In the genomic region with DNA sequence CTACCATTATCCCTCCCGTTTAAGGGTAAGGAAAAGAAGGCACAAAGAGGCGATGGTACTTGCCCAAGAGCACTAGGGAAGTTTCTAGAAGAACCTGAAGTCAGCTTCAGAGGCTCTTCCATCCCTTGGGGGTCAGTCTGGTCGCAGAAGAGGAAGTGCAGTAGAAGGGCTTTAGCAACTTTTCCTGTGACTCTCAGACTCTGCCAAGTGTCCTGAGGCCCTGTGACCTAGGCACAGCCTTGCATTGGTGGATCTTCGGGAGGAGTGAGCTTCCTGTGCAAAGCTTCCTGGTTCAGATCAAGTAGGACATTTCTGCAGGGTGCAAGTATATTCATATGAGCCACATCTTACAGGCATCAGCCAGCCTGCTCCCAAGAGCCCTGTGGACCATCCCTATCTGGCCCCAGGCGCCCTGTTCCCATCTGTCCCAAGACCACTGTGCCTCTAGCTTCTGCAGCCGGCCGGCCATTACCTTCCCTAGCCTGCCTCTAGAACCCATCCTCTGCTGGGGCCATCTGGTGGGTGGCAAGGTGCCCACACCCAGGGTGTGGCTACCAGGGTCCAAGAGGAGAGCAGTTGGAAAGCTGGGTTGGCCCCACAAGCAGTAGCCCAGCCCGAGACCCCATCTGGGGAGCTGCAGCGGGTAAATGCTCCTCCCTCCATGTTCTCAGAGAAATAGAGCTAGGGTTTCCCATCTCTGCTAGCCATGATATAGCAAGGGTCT, we compare ENCODE assay signal across 21 mouse cellular contexts.
DNase-seq lines count a peak whose midpoint lies in the region; ATAC-seq lines count a peak whose summit lies in the region.
"Had no signal": no experiment of that assay in that cellular context is flagged by ENCODE, and none has a peak within 500 bp of the region (broad histone marks: within the 10 kb centered on the region; RNA-seq: fewer than 3 reads in every experiment).

No protein-coding gene starts in this region.

- H3K4me2 ChIP-seq in liver, embryonic 16.5 days (ENCODE audit: low read depth, low read length): no peak overlapping the region
- no peak overlapping the region for H3K4me2 ChIP-seq in liver, embryonic 11.5 days
- H3K4me2 ChIP-seq: intestine, embryonic 15.5 days; kidney, embryonic 15.5 days; limb, embryonic 12.5 days; lung, embryonic 15.5 days; midbrain, embryonic 12.5 days; neural tube, embryonic 15.5 days had no signal

- intact Hi-C loops in heart, postnatal 25 days (cut with DNase I): no loop called here

- whole genome bisulfite sequencing in liver, embryonic 16.5 days (ENCODE audit: insufficient replicate concordance): 54% methylated on average over 9 of the region's 9 CpGs
- WGBS in liver, embryonic 11.5 days: 70% methylated on average over 9 of the region's 9 CpGs

- DNase-seq in heart, adult 8-10 months (ENCODE audit: low spot score): peak; percentile 2
- DNase-seq in heart, postnatal 25 days (ENCODE audit: low spot score): no peak
- DNase-seq in liver, embryonic 11.5 days (ENCODE audit: low spot score): no peak
- peak; percentile 51 for DNase-seq in 416B (ENCODE audit: low read depth)
- no peak for DNase-seq in spleen, postnatal 14 days (ENCODE audit: low spot score in 2 of 2)
- DNase-seq: gastrocnemius, postnatal 36 days; right cerebral cortex, postnatal 4 days; thymus, postnatal 4 days had no signal

- H3K27ac ChIP-seq in liver, embryonic 16.5 days (ENCODE audit: low read length): 0 out of 2 replicates have a peak overlapping the region, but pooled peaks have one; percentile 33
- H3K27ac ChIP-seq in liver, embryonic 11.5 days (ENCODE audit: low read depth, low read length): no peak overlapping the region
- H3K27ac ChIP-seq: intestine, embryonic 15.5 days; kidney, embryonic 15.5 days; left cerebral cortex, adult 2 months; limb, embryonic 12.5 days; lung, embryonic 15.5 days; midbrain, embryonic 12.5 days; neural tube, embryonic 15.5 days had no signal

- no peak overlapping the region for H3K4me3 ChIP-seq in liver, embryonic 16.5 days (ENCODE audit: low read depth, low read length)
- no peak overlapping the region for H3K4me3 ChIP-seq in liver, embryonic 11.5 days (ENCODE audit: low read depth, low read length)
- H3K4me3 ChIP-seq: erythroblast, embryonic 14.5 days; intestine, embryonic 15.5 days; kidney, embryonic 15.5 days; left cerebral cortex, adult 2 months; limb, embryonic 12.5 days; lung, embryonic 15.5 days; midbrain, embryonic 12.5 days; myocyte; neural tube, embryonic 15.5 days had no signal

- no peaks in the 10 kb centered on the region for H3K36me3 ChIP-seq in liver, embryonic 16.5 days (ENCODE audit: control insufficient read depth, insufficient read depth)
- no peaks in the 10 kb centered on the region for H3K36me3 ChIP-seq in liver, embryonic 11.5 days (ENCODE audit: control insufficient read depth, insufficient read depth, low read length)
- H3K36me3 ChIP-seq: intestine, embryonic 15.5 days; kidney, embryonic 15.5 days; limb, embryonic 12.5 days; lung, embryonic 15.5 days; midbrain, embryonic 12.5 days; neural tube, embryonic 15.5 days had no signal

- peak; percentile 17; the same call in 1 of the 2 replicates for ATAC-seq in liver, embryonic 16.5 days (ENCODE audit: low read depth)
- no peak for ATAC-seq in liver, embryonic 11.5 days (replicated peaks; ENCODE audit: low FRiP score)
- ATAC-seq in granulocyte monocyte progenitor cell, adult 5-6 weeks (replicated peaks; ENCODE audit: poor library complexity, severe bottlenecking): peak; percentile 84
- ATAC-seq: forebrain, embryonic 14.5 days; intestine, embryonic 15.5 days; Patski had no signal

- H3K27me3 ChIP-seq in liver, embryonic 16.5 days (ENCODE audit: control insufficient read depth, insufficient read depth, low read depth, low read length): peaks cover 2% of the 10 kb centered on the region
- H3K27me3 ChIP-seq in liver, embryonic 11.5 days (replicated peaks; ENCODE audit: control insufficient read depth, insufficient read depth, low read length): peaks cover 4% of the 10 kb centered on the region; the same call in 1 of the 2 replicates
- H3K27me3 ChIP-seq: intestine, embryonic 15.5 days; lung, embryonic 15.5 days had no signal

- H3K4me1 ChIP-seq in liver, embryonic 16.5 days (ENCODE audit: control insufficient read depth, low read depth, low read length): peaks cover 5% of the 10 kb centered on the region
- H3K4me1 ChIP-seq in liver, embryonic 11.5 days (replicated peaks; ENCODE audit: control insufficient read depth, insufficient read depth, low read length): peaks cover 9% of the 10 kb centered on the region
- H3K4me1 ChIP-seq: lung, embryonic 15.5 days had no signal

- no peak overlapping the region for H3K9ac ChIP-seq in liver, embryonic 16.5 days (ENCODE audit: low read depth, low read length)
- H3K9ac ChIP-seq in liver, embryonic 11.5 days (ENCODE audit: low read depth, low read length): no peak overlapping the region
- H3K9ac ChIP-seq: intestine, embryonic 15.5 days; kidney, embryonic 15.5 days; limb, embryonic 12.5 days; lung, embryonic 15.5 days; midbrain, embryonic 12.5 days; neural tube, embryonic 15.5 days had no signal

- no peaks in the 10 kb centered on the region for H3K9me3 ChIP-seq in liver, embryonic 16.5 days (replicated peaks; ENCODE audit: control insufficient read depth, low read length)
- H3K9me3 ChIP-seq in liver, embryonic 11.5 days (ENCODE audit: control insufficient read depth, low read length): no peaks in the 10 kb centered on the region
- H3K9me3 ChIP-seq: intestine, embryonic 15.5 days; kidney, embryonic 15.5 days; limb, embryonic 12.5 days; lung, embryonic 15.5 days; midbrain, embryonic 12.5 days; neural tube, embryonic 15.5 days had no signal

Comparison
In these comparisons a context has a peak if more than half of its experiments do, and no peak if none do; other contexts are left out.
1. DNase-seq: peak in heart, adult 8-10 months (single experiment) and 416B (single experiment); none in heart, postnatal 25 days (single experiment), liver, embryonic 11.5 days (single experiment) and spleen, postnatal 14 days (0 of 2).